Mouse (Mus musculus) kidney, embryonic 15.5 days (tissue): ENCODE results near the gene Atg4c. TPM values are rescaled to one million over a fixed set of nuclear protein-coding genes. Genes with fewer than 3 reads are reported as not detected.

Experiments used
- ATAC-seq: fragments of 200-750 bp; cut with Nextera tagmentation; replicated peaks from 2 replicates; pipeline ENCODE4 v1.8.0; 2017; ENCODE audit warnings: moderate TSS enrichment; ENCODE audit not compliant: low FRiP score
- H3K27ac ChIP-seq: fragments of 300-500 bp; sonication (generic); 2 replicates; pipeline ENCODE4 v1.5.1; 2015; ENCODE audit warnings: mild to moderate bottlenecking, inconsistent platforms
- H3K27me3 ChIP-seq: fragments of 300-500 bp; sonication (generic); 2 replicates; pipeline ENCODE4 v1.6.1; 2015; ENCODE audit warnings: inconsistent platforms
- H3K36me3 ChIP-seq: fragments of 300-500 bp; sonication (generic); 2 replicates; pipeline ENCODE4 v1.6.1; 2015; ENCODE audit warnings: inconsistent platforms
- H3K4me1 ChIP-seq: fragments of 300-500 bp; sonication (generic); 2 replicates; pipeline ENCODE4 v1.6.1; 2015; ENCODE audit warnings: inconsistent platforms
- H3K4me2 ChIP-seq: fragments of 300-500 bp; sonication (generic); 2 replicates; pipeline ENCODE4 v1.6.1; 2015; ENCODE audit warnings: moderate library complexity, mild to moderate bottlenecking, inconsistent platforms
- H3K4me3 ChIP-seq: fragments of 300-500 bp; sonication (generic); replicated peaks from 2 replicates; pipeline ENCODE4 v1.5.1; 2015; ENCODE audit warnings: mild to moderate bottlenecking, inconsistent platforms
- H3K9ac ChIP-seq: fragments of 300-500 bp; sonication (generic); 2 replicates; pipeline ENCODE4 v1.6.1; 2015; ENCODE audit warnings: mild to moderate bottlenecking, inconsistent platforms
- H3K9me3 ChIP-seq: fragments of 300-500 bp; sonication (generic); replicated peaks from 2 replicates; pipeline ENCODE4 v1.6.1; 2016; ENCODE audit warnings: inconsistent platforms
- WGBS: fragments of 180-500 bp; shearing (Covaris S2); methylation state at CpG from one replicate; pipeline ENCODE4 v1.1.7; 2015; ENCODE audit warnings: mixed read lengths; 5-methylcytosine and 5-hydroxymethylcytosine counted together
- polyA plus RNA-seq: library from polyadenylated mRNA; unstranded; fragments of >200 nt; fragmentation: Nextera tagmentation; extraction: Ambion mirVana; gene quantifications from 2 replicates; pipeline ENCODE4 v1.2.1, GENCODE M21; 2015

Gene Atg4c
- polyA plus RNA-seq = 13.4 and 14.1 TPM in 2 replicates

DNA sequence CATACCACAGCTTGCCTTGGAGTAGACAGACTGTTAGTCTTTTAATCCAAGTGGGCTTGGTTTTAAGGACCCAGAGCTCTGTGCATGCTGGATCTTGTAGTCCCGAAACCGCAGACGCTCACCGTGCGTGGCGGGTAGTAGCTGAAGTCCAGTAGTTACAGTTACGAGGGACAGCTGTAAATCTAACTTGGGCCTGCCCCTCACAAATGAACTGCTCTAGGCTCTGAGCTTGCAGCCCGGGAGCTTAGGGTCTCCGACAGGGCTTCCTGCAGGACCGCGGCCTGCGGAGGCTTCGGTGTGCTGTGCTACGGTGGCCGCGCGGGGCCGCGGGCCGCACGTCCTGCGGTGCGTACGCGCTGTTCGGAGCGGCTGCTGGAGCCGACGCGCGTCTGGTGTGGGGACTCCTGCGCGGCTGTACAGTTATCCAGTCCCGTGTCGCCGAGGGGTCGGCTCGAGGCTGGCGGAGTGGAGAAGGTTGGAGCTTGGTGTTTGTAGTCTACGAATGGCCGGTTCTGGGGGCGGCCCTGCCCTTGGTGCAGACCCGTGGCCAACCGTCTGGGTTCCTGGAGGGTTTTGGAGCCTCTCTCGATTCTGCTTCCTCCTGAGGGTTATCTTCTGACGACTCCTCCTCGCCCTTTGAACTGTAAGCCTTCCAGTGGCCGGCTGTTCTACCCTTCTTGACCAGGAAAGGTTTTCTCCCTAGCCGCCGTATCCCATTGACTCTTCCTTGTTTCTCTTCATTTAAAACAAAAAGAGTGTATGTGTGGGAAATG is at the start of gene Atg4c:
TSS of gene Atg4c (plus strand) at position 125 of the 773 bp plus-strand sequence.
- Histone ChIP-seq H3K9ac (peak within 1 kb of the TSS; percentile 76), H3K4me3 (peak within 1 kb of the TSS; percentile 74), H3K9me3 (no peaks in the 10 kb centered on the region), H3K4me2 (peak within 1 kb of the TSS; percentile 60), H3K4me1 (peaks cover 10% of the 10 kb centered on the region; the same call in 1 of the 2 replicates), H3K27ac (peak within 1 kb of the TSS; percentile 95), H3K36me3 (no peaks in the 10 kb centered on the region), H3K27me3 (no peaks in the 10 kb centered on the region)
- peak; percentile 96 for ATAC-seq
- WGBS = under 1% methylated on average over 50 of the region's 50 CpGs

DNA sequence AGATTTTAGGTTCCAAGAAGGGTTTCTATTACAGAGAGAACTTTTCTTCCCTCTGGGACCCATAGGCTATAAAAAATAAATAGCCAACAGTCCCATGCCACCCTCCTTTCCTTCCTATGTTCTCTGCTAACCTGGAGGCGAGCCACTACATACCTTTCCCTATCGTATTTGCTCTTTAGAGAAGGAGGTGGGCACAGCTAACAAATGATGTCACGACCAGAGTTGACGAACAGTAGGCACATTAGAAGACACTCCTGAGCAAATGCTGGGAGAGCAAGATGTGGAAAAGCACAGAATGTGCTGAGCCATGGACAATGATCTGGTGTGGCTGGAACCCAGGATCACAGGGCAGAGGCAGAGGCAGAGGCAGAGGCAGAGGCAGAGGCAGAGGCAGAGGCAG is 42.3 kb upstream of the Atg4c start:
- Histone ChIP-seq H3K9me3 (no peaks in the 10 kb centered on the region), H3K4me1 (peaks cover 20% of the 10 kb centered on the region), H3K9ac (no peak overlapping the region), H3K36me3 (no peaks in the 10 kb centered on the region), H3K27me3 (peaks cover 31% of the 10 kb centered on the region), H3K4me3 (no peak overlapping the region), H3K4me2 (no peak overlapping the region), H3K27ac (peak overlapping the region; percentile 79)
- ATAC-seq = no peak
- 90% methylated on average over 4 of the region's 4 CpGs for WGBS

DNA sequence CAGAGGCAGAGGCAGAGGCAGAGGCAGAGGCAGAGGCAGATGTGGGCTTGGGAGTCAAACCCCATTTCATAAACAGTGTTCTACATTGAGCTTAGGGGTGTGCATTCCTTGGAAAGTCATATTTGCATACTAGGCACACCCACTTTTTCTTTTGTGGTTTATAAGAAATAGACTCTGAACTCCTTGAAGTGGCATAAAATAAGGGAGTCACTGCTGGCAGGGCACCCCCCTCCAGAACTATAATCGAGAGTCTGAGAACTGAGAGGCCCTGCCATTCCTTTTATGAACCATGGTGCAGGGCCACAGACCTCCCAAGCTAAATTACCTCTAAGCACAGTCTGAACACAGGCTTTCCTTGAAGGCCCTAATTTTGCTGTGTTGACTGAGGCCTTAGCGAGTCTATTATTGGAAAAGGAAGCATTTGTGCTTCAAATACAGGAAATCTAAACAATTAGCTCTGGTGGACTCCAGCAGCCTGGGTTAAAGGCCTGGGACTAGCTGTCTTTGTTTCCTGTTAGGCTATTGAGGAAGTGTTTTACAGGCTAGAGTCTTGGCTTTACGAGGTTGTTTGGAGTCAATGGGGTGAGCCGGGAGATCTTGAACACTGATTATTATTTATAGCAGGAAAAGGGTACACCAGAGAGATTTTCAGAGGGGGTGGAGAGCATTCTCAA is 41.7 kb upstream of the Atg4c start:
- 15% methylated on average over 4 of the region's 4 CpGs for WGBS
- H3K4me3 ChIP-seq = no peak overlapping the region
- ATAC-seq = peak; percentile 66; the same call in 1 of the 2 replicates
- no peaks in the 10 kb centered on the region for H3K9me3 ChIP-seq
- peaks cover 23% of the 10 kb centered on the region for H3K4me1 ChIP-seq
- H3K27ac ChIP-seq = peak overlapping the region; percentile 79
- H3K4me2 ChIP-seq = no peak overlapping the region
- H3K9ac ChIP-seq = no peak overlapping the region
- no peaks in the 10 kb centered on the region for H3K36me3 ChIP-seq
- H3K27me3 ChIP-seq = peaks cover 31% of the 10 kb centered on the region

DNA sequence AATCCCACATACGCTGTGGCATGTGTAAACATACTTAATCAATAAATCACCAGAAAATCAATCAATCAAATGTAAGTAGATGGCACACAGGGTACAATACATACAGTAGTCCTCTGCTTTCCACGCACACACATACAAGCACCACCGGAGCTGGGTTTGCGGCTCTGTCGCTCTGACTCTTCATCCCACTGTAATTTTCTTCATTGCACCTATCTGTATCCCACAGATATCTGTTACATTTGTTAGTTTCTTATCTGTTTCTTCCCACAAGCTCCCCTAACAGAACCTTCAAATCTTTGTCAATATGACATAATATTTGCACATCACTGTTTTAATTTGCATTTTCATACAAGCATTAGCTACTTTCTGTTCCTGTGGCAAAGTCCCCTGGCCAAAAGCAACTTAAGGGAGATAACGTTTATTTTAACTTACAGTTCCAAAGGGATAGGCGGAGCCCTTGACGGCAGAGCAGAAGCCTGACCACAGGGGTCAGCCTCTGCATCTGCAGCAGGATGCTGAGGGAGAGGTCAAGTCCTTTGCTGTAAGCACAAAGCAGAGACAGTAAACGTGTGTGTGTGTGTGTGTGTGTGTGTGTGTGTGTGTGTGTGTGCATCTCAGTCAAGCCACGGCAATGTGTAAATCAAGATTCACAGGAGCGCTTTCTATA is 37.0 kb upstream of the Atg4c start:
- H3K27ac ChIP-seq = no peak overlapping the region
- peaks cover 23% of the 10 kb centered on the region for H3K4me1 ChIP-seq
- H3K4me3 ChIP-seq = no peak overlapping the region
- ATAC-seq = no peak
- no peak overlapping the region for H3K4me2 ChIP-seq
- WGBS = 57% methylated on average over 11 of the region's 11 CpGs
- H3K9me3 ChIP-seq = no peaks in the 10 kb centered on the region
- peaks cover 5% of the 10 kb centered on the region; the same call in 1 of the 2 replicates for H3K27me3 ChIP-seq
- no peak overlapping the region for H3K9ac ChIP-seq
- H3K36me3 ChIP-seq = no peaks in the 10 kb centered on the region

DNA sequence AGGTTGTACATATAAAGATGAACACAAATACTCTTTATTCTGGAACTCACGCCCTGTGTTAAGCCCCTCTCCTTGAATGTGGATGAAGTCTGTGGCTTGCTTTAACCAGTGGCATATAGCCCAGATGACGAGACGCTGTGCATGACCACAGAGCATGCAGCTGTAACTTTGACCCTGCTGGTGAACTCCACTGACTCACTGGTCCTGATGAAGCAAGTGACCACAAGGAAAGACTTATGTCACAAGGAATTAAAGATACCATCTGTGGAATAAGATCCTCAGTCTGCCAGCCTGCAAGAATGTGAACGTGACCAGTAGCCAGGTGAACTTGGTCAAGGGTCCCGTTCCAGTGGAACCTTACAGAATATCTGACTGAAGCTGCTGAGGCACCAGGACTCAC is 35.2 kb upstream of the Atg4c start:
- H3K4me3 ChIP-seq = no peak overlapping the region
- H3K9me3 ChIP-seq = no peaks in the 10 kb centered on the region
- H3K4me1 ChIP-seq = peaks cover 20% of the 10 kb centered on the region
- ATAC-seq = no peak
- no peak overlapping the region for H3K27ac ChIP-seq
- peaks cover 5% of the 10 kb centered on the region; the same call in 1 of the 2 replicates for H3K27me3 ChIP-seq
- H3K9ac ChIP-seq = no peak overlapping the region
- no peaks in the 10 kb centered on the region for H3K36me3 ChIP-seq
- 80% methylated on average over 5 of the region's 5 CpGs for WGBS
- no peak overlapping the region for H3K4me2 ChIP-seq

DNA sequence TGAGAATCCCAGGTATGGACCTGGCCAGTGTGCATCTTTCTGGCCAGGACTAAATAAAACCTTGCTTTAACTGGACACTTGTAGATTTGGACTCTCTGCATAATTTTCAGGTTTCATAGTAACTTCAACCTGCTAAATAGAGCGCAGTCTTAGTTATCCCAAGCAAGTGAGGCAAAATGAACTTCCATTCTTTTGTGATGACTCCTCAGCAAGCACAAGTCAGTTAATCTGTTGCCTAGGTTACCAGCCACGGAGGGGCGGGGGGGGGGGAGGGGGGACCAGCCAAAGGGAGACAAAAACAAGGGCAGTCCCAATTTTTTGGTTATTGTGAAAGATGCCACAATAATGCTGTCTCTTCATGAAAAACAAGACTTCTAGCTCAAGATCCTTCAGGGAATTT is 33.3 kb upstream of the Atg4c start:
- H3K27ac ChIP-seq = no peak overlapping the region
- H3K36me3 ChIP-seq = no peaks in the 10 kb centered on the region
- H3K9ac ChIP-seq = no peak overlapping the region
- 34% methylated on average over 3 of the region's 3 CpGs for WGBS
- H3K4me1 ChIP-seq = peaks cover 21% of the 10 kb centered on the region
- peaks cover 5% of the 10 kb centered on the region; the same call in 1 of the 2 replicates for H3K27me3 ChIP-seq
- H3K4me3 ChIP-seq = no peak overlapping the region
- H3K4me2 ChIP-seq = no peak overlapping the region
- ATAC-seq = no peak
- no peaks in the 10 kb centered on the region for H3K9me3 ChIP-seq

DNA sequence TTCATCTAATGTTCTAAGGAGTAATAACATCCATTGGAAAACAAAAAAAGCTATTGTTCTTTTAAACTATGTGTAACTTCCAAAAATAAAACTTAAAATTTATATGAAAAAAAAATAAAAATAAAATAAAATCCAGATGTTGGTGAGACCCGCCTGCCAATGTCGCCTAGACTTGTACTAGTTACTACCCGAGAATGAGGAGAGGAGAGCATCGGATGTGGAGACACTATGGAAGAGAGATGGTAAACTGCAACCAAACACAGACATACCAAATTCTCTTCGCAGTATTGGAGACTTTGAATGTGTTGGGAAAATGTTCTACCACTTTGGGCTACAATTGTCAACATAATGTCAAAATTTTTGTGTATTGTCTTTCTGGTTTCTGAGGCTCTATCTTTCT is 32.8 kb upstream of the Atg4c start:
- H3K4me3 ChIP-seq = no peak overlapping the region
- 0 out of 2 replicates have a peak overlapping the region, but pooled peaks have one; percentile 23 for H3K4me2 ChIP-seq
- H3K9me3 ChIP-seq = no peaks in the 10 kb centered on the region
- ATAC-seq = no peak
- no peak overlapping the region for H3K9ac ChIP-seq
- H3K36me3 ChIP-seq = no peaks in the 10 kb centered on the region
- H3K4me1 ChIP-seq = peaks cover 21% of the 10 kb centered on the region
- H3K27ac ChIP-seq = peak overlapping the region; percentile 78; the same call in 1 of the 2 replicates
- WGBS = 64% methylated on average over 5 of the region's 5 CpGs
- H3K27me3 ChIP-seq = peaks cover 4% of the 10 kb centered on the region; the same call in 1 of the 2 replicates

DNA sequence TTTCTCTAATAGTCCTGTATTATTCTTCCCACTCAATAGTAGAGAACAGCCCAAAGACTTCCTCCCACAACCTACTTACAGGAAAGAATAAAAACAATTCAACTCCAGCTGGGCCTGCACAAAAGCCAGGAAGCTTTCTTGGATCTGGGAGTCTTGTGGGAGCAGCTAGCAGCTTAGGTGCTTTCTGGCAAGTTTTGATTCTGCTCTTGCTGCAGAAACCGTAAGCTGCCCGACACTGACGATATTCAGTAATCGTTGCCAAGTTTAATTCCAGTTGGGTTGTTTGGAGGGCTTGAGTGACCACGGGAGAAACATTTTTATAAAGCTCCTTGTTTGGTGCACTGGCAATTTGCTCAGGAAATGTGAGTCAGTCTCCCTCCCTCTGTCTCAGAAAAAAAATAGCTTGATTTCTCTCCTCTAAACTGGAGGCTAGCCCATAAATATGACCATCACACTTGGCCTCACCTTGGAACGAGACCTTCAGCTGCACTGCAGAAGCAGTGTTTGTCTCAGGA is 32.2 kb upstream of the Atg4c start:
- peak overlapping the region; percentile 78 for H3K27ac ChIP-seq
- peaks cover 4% of the 10 kb centered on the region; the same call in 1 of the 2 replicates for H3K27me3 ChIP-seq
- WGBS = 11% methylated on average over 6 of the region's 6 CpGs
- no peaks in the 10 kb centered on the region for H3K9me3 ChIP-seq
- peaks cover 21% of the 10 kb centered on the region for H3K4me1 ChIP-seq
- no peaks in the 10 kb centered on the region for H3K36me3 ChIP-seq
- H3K4me3 ChIP-seq = no peak overlapping the region
- ATAC-seq = no peak; the same call in 1 of the 2 replicates
- peak overlapping the region; percentile 23; the same call in 1 of the 2 replicates for H3K4me2 ChIP-seq
- no peak overlapping the region; the same call in 1 of the 2 replicates for H3K9ac ChIP-seq

DNA sequence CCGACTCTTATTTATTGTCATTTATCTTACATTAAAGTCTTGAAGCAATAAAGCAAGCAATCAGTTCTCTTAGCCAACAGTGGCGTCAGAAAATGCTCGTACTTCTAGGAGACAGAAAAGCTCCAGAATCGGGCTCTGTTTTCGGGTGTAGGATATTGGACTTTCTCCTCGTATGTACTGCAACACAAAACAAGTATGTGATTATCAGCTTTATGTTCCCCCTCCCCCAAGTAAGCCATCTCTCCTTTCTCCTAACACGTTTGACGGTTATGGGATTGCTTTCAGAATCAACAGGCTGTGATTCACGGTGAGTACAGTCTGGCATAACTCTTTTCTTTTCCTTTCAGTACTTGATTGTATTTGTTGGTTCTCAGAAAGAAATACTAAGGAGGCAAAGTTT is 30.7 kb upstream of the Atg4c start:
- H3K4me3 ChIP-seq = no peak overlapping the region

DNA sequence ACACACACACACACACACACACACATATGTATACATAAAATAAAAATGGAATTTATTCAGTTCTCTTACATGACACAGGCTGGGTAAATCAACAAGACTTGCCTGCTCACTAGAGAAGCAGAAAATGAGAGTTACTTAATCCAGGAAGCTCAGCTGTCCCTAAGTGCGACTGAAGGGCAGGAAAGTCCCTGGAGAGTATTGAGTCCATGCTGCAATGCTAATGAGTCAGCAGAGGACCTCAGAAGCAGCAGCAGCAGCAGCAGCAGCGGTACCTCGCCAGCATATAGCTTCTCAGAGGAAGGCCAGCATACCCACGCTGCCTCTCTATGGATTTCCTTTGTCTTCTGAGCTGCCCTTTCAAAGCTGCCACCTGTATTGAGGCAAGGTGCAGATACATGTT is 30.2 kb upstream of the Atg4c start:
- no peak overlapping the region for H3K4me2 ChIP-seq
- no peaks in the 10 kb centered on the region for H3K9me3 ChIP-seq
- no peak overlapping the region for H3K9ac ChIP-seq
- no peaks in the 10 kb centered on the region for H3K36me3 ChIP-seq
- no peak overlapping the region for H3K4me3 ChIP-seq
- WGBS = 37% methylated on average over 4 of the region's 4 CpGs
- no peak overlapping the region for H3K27ac ChIP-seq
- peaks cover 4% of the 10 kb centered on the region; the same call in 1 of the 2 replicates for H3K27me3 ChIP-seq
- ATAC-seq = 0 out of 2 replicates have a peak, but pooled peaks have one; percentile 60
- H3K4me1 ChIP-seq = peaks cover 18% of the 10 kb centered on the region

More for the DNA sequence above, 30.7 kb upstream of the Atg4c start:
- Histone ChIP-seq H3K9ac (no peak overlapping the region), H3K36me3 (no peaks in the 10 kb centered on the region), H3K4me1 (peaks cover 18% of the 10 kb centered on the region), H3K27ac (no peak overlapping the region), H3K27me3 (peaks cover 4% of the 10 kb centered on the region; the same call in 1 of the 2 replicates), H3K9me3 (no peaks in the 10 kb centered on the region), H3K4me2 (peak overlapping the region; percentile 39)
- 28% methylated on average over 9 of the region's 9 CpGs for WGBS
- no peak for ATAC-seq

DNA sequence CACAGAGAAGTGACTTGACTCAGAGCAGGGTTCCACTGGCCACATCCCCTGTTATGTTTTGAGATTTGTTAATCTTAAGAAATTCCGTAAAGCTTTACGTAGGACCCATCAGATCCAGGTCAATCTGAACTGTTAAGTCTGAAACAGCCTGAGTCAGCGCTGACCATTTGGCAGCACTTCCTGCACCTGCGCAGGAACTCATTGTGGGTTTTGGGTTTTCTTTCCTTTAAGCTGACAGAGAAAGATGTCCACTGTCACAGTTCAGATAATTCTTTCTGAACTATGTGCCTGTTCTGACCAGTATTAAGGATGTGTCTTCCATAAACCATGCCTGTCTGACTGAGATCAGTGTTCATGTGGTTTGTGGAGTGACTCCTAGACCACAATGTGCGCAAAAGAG is 24.9 kb upstream of the Atg4c start:
- Histone ChIP-seq H3K9me3 (no peaks in the 10 kb centered on the region), H3K27ac (no peak overlapping the region), H3K4me1 (no peaks in the 10 kb centered on the region), H3K9ac (no peak overlapping the region), H3K4me3 (no peak overlapping the region), H3K36me3 (no peaks in the 10 kb centered on the region), H3K27me3 (peaks cover 4% of the 10 kb centered on the region; the same call in 1 of the 2 replicates), H3K4me2 (no peak overlapping the region)
- WGBS = 94% methylated on average over 5 of the region's 5 CpGs
- no peak for ATAC-seq
